Mouse (Mus musculus): ENCODE results near the gene Slc5a4b.
A peak's percentile ranks its signal among the peaks of the same experiment; 100 is the strongest.

The Slc5a4b gene

DNA sequence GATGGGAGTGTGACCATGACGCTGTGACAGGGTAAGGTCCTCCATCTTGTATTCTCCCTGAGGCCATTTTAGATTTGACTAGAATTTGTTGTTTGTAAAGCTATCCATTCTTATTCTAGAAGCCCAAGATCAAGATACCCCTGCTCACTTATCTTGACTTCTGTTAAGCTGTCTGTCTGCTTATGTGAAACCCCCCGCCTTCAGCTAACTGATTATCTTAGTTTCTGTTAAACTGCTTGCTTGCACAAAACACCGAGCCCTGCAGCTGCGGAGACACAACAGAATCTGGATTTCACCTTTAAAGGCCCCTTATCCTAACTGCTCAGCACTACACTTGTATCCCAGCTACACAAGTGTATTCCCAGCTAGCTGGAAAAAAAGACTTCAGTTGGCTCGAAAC, 73.8 kb downstream of the Slc5a4b start:
- DNase-seq (ENCODE audit: low read depth, low spot score): no peak

DNA sequence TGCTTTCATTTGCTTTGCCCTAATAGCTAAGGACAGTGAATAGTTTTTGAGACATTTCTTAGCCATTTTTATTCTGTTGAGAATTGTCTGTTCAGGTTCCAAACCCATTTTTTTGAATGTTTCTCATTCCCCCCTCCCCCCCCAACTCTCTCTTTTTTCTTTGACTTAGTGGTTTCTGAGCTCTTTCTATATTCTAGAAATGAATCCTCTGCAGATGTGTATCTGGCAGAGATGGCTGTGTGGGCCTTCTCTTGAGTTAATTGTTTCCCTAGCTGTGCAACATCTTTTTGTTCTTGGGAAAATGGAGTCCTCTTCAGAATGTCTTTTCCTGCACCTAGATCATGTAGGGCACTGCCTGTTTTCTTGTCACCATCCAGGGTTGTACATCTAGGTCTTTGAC, 75.5 kb downstream of the Slc5a4b start:
- DNase-seq (ENCODE audit: low read depth, low spot score): no peak

GRCm38 (mm10) chr10:76034001-76034600, 76.7 kb downstream of the Slc5a4b start:
- DNase-seq (ENCODE audit: low read depth, low spot score): no peak

DNA sequence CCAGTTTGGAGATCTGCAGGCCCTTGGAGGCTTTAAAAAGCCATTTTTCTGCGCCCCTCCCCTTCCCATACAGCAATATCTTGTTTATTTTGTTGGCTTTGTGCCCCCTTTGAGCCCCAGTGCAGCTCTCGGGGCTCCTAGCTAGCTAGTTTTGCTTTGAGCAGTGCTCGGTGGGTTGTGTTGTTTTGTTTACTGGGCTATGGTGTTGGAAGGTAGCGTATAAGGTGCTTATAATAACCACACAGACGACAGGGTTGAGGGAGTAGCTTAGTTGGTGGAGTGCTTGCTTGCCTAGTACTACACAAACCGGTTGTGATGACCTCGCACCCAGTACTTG, 77.7 kb downstream of the Slc5a4b start:
- no peak for DNase-seq (ENCODE audit: low read depth, low spot score)

- peak; percentile 88 for DNase-seq (ENCODE audit: low read depth, low spot score)
These were observed 78.2 kb downstream of the Slc5a4b start, which contains the start of gene Zfp280b for GRCm38 (mm10) chr10:76032402-76033118. Gene Zfp280b (plus strand): TSS chr10:76032650.

GRCm38 (mm10) chr10:76031511-76032401, 79.0 kb downstream of the Slc5a4b start:
- DNase-seq (ENCODE audit: low read depth, low spot score): no peak

DNA sequence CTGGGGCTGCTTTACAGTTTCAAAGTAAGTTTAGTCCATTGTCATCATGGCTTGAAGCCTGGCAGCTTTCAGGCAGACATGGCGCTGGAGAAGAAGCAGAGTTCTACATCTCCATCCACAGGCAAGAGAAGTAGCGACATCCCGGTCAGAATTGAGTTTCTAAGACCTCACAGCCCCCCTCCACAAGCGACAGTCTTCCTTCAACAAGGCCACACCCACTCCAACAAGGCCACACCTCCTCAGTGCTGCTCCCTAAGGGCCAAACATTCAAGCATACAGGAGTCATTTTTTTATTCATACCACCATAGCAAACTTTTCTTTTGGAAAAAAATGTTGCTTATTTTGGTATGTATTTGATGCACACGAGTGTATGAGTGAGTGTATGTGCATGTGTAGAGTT, 80.3 kb downstream of the Slc5a4b start:
- no peak for DNase-seq (ENCODE audit: low read depth, low spot score)

DNA sequence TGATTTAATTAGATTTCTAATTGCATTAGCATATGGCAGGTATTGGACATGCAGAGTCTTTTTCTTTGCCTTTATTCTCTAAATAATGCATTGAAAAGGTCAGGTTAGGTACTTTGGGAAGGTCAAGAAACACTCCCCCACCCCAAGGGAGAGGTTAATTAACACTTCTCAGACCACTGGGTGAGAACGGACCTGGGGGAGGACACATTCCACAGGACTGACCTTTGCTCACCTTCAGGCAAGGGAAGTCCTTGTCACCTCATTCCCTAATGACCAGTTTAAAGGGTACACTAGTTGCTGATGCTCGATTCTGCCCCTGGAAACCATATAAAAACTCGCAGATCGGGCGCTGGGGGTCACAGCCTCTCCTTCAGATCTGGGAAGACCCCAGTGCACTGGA, 81.5 kb downstream of the Slc5a4b start:
- DNase-seq (ENCODE audit: low read depth, low spot score): no peak

- no peak for DNase-seq (ENCODE audit: low read depth, low spot score)
These were observed 82.4 kb downstream of the Slc5a4b start for GRCm38 (mm10) chr10:76028396-76028795.

DNA sequence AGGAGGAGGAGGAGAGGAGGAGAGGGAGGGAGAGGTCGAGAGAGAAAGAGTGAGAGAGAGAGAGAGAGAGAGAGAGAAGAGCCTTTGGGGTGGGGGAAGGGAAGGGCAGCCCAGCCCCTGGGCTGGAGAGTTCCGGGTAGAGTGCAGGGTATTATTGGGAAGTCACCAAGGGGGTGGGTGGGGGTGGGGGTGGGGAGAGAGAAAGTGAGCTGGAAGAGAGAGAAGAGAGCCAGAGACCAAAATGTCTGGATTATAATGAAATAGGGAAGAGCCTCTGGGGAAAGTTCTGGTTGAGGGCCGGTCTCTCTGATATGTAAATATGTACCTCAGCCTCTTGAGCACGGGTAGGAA, 82.8 kb downstream of the Slc5a4b start:
- no peak for DNase-seq (ENCODE audit: low read depth, low spot score)

DNA sequence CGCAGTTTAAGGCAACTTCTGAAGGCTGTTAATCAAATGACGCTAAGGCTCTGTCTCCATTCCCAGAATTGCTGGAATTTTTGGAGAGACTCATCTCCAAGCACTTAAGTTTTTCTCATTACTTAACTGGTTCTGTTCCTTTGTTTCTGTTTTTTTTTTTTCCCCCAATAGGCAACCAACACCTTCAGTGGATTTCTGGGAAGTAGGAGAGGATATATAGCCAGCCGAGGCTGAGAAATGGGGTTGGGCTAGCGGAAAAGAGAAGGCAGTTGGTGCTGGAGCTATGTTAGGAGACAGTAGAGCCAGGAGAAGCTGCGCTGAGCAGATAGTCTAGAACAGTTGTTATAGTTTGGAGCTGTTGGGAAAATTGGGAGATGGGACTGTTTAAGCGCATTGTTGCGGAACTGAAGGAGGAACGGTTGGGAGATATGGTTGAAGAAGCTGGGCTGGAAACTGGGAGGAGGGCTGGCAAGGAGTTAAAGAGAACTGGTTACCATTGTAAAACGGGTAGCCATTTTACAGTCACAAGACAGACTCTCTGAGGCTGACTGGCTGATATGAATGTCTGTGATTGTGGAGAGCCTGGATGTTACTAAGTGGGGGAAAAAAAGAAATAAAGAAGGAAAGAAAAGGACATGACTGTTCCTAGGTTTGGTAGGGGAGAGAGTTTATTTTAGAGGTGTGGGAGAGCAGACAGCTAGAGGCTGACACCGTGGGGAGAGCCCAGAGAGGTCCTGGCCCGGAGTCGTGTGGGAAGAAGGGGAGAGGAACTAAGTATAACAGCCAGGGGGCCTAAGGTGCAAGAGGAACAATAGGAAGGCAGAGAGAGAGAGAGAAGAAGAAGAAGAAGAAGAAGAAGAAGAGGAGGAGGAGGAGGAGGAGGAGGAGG, 83.4 kb downstream of the Slc5a4b start:
- no peak for DNase-seq (ENCODE audit: low read depth, low spot score)

DNA sequence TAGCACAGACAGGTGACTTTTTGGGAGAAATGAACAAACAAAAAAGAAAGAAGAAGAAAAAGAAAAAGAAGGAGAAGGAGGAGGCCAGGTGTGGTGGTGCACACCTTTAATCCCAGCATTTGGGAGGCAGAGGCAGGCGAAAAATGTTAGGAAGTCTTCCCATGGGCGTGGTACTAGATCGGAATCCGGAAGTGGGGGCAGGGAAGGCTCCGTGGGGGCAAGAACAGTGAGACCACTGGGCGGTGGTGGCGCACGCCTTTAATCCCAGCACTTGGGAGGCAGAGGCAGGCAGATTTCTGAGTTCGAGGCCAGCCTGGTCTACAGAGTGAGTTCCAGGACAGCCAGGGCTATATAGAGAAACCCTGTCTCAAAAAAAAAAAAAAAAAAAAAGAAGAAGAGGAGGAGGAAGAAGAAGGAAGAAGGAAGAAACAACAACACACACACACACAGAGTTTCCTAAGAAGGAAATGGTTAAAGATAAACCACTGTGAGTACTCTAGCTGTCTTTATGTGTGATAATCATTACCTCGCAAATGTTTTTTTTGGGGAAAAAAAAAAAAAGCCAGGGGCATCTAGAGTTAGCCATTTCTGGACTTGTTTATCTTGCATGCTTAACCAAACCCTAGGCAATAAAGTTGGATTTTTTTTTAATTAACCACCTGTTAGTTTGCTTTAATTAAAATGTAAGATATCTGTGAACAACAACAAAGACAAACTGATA, 85.1 kb downstream of the Slc5a4b start:
- DNase-seq (ENCODE audit: low read depth, low spot score): no peak

DNA sequence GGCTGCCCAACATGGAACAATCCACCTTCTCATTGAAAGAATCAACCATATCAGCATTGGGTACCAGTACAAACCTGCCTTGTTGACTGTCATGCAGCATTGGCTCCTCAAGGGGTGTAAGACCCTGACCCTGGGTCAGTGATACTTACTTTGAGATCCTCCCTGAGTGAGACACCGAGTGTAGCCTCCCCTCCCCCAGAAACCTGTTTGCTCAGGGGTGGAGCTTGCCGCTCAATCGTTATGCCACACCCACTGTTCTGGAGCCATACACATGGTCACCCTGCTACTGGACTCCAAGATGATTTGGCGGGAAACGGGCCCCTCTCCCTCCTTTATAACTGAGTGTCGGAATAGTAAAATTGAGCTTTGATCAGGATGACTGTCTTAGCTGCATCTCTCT, 86.8 kb downstream of the Slc5a4b start:
- no peak for DNase-seq (ENCODE audit: low read depth, low spot score)

GRCm38 (mm10) chr10:76021728-76022127, 89.0 kb downstream of the Slc5a4b start:
- no peak for DNase-seq (ENCODE audit: low read depth, low spot score)

DNA sequence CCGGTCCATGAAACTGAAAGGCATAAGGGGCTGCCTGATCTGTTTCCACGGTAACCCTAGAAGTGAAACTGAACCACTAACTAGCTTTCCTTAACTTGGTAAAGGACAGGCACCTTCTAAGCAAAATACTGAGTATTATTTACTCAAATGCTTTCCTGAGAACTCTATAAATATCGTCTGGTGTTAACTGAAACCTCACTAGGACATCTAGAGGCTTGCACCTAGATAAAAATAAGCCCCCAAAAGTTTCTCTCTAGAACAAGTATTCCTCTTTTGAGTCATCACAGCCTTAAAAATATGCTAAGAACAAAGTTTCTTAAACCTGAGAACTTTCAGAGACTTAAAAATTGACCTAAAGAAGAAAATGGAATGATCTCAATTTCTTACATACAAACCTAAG, 93.9 kb downstream of the Slc5a4b start:
- DNase-seq (ENCODE audit: low read depth, low spot score): no peak

- DNase-seq (ENCODE audit: low read depth, low spot score): no peak
These were observed 97.8 kb downstream of the Slc5a4b start for GRCm38 (mm10) chr10:76012922-76013321.

DNA sequence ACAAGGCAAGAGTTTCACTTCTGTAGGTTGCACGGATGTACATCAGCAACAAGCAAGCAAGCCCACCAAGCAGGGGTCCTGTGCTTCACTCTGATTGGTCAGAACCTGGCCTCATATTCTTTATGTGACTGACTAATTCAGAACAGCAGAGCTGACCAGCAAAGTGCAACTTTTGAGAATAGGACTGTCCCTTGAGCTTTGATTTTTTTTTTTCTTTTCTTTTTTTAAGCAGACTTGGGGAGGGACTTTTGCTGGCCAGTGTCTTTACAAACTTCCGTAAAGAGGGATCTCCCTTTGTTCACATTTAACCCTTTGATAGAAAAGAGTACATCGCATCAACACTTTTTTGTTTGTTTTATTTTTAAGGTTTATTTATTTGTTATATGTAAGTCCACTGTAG, 100.9 kb downstream of the Slc5a4b start:
- DNase-seq (ENCODE audit: low read depth, low spot score): no peak
